Mouse (Mus musculus) testis, adult 2 months (tissue): ENCODE measurements around the gene Chd9. TPM values are rescaled to one million over a fixed set of nuclear protein-coding genes. Genes with fewer than 3 reads are reported as not detected.

Experiments used
- H3K27ac ChIP-seq: fragments of 200-500 bp; 2 replicates; pipeline ENCODE4 v1.5.1; 2012; ENCODE audit warnings: low read depth, low read length; ENCODE audit not compliant: control insufficient read depth, insufficient read depth
- H3K27me3 ChIP-seq: fragments of 200-500 bp; 2 replicates; pipeline ENCODE4 v1.6.1; 2012; ENCODE audit warnings: mild to moderate bottlenecking, low read length, moderate library complexity; ENCODE audit not compliant: control insufficient read depth, insufficient read depth
- H3K36me3 ChIP-seq: fragments of 200-500 bp; 2 replicates; pipeline ENCODE4 v1.6.1; 2012; ENCODE audit warnings: mild to moderate bottlenecking, low read length; ENCODE audit not compliant: control insufficient read depth, insufficient read depth
- H3K4me1 ChIP-seq: fragments of 200-500 bp; 2 replicates; pipeline ENCODE4 v1.6.1; 2012; ENCODE audit warnings: low read length; ENCODE audit not compliant: control insufficient read depth, insufficient read depth
- H3K4me3 ChIP-seq: fragments of 200-500 bp; 2 replicates; pipeline ENCODE4 v1.5.1; 2012; ENCODE audit warnings: low read depth, mild to moderate bottlenecking, low read length, moderate library complexity, mixed read lengths; ENCODE audit not compliant: control insufficient read depth
- CTCF ChIP-seq: fragments of 200-500 bp; IDR thresholded peaks from 2 replicates; pipeline ENCODE4 v1.5.1; 2012; ENCODE audit warnings: low read depth, mild to moderate bottlenecking, inconsistent platforms, low read length, moderate library complexity; ENCODE audit not compliant: control insufficient read depth, insufficient read depth, insufficient replicate concordance
- POLR2A ChIP-seq: fragments of 200-500 bp; IDR thresholded peaks from 2 replicates; pipeline ENCODE4 v1.6.1; 2012; ENCODE audit warnings: low read depth, mild to moderate bottlenecking, inconsistent platforms, low read length, moderate library complexity; ENCODE audit not compliant: control insufficient read depth
- polyA plus RNA-seq: library from polyadenylated mRNA; depleted of rRNA; stranded (reverse); fragments of >200 nt; gene quantifications from 2 replicates; pipeline ENCODE4 v1.2.3, GENCODE M21; 2012

The Chd9 gene
- polyA plus RNA-seq, 1 experiment, result 14.3 TPM

DNA sequence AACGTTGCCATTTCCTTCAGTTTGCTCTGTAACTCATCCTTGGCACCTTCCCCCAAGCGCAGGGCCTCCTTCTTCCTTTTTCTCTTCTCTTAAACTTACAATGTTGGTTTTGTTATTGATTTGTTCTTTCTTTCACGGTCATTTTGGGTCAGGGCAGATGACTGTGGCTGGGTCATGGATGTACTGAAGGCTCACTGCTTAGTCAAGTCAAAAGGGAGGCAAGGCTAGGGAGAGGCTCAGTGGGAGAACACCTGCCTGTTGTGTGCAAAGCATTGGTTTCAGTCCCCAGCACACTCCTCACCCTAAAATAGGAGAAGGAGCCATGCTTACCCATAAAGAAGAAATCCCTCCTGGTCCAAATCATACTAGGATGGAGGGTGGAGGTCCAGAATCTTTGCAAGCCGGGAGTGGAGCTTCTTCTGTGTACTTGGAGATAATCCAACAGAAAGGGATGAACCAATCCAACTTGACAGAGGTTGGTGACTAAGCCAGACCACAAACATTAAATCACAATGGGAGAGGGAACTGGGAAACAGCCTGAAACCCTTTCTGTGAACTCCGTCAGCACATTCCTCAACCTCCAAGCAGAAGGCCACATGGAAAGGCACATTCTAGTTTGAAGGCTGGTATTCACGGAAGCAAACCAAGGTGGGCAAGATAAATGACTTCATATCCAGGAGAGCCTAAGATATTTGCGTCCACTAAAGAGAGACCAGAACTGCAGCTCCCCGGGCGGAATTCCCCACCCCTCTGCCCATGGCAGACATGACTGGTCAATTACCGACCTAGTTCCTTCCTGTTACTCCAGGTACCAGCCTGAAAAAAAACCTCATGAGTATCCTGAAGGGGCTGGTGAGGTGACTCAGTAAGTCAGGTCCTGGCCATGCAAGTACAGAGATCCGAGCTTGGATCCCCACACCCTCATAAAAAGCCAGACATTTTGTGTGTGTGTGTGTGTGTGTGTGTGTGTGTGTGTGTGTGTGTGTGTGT is 11.9 kb downstream of the Chd9 start:
- Histone ChIP-seq H3K27ac (no peak overlapping the region; the same call in 1 of the 2 replicates), H3K4me3 (no peak overlapping the region)

DNA sequence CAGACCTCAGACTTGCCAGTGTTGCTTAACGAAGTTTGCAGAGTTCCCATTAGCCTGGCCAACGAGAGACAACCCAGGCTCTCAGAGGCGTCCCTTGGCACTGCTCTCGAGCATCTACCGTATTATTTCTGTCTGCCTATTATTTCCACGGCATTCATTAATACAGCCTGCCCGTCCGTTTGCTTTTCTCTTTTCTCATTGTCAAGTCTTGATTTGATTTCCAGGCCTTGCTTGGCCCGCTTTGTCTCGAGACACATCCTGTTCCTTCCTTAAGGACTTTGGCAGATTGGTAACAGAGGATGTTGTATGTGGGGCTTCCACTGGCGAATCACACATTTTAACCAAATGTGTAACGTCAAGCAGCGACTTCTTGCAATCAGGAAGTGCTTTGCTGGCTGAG is 13.2 kb downstream of the Chd9 start:
- no peak overlapping the region for H3K27ac ChIP-seq
- H3K4me1 ChIP-seq, result no peaks in the 10 kb centered on the region
- H3K4me3 ChIP-seq, result no peak overlapping the region
- H3K36me3 ChIP-seq, result no peaks in the 10 kb centered on the region
- no peaks in the 10 kb centered on the region for H3K27me3 ChIP-seq
- TF ChIP-seq POLR2A (no peak), CTCF (no peak)

More for the DNA sequence above, 11.9 kb downstream of the Chd9 start:
- no peak for TF ChIP-seq CTCF
- TF ChIP-seq POLR2A, result no peak
- H3K4me1 ChIP-seq, result no peaks in the 10 kb centered on the region
- no peaks in the 10 kb centered on the region for H3K36me3 ChIP-seq
- no peaks in the 10 kb centered on the region for H3K27me3 ChIP-seq

DNA sequence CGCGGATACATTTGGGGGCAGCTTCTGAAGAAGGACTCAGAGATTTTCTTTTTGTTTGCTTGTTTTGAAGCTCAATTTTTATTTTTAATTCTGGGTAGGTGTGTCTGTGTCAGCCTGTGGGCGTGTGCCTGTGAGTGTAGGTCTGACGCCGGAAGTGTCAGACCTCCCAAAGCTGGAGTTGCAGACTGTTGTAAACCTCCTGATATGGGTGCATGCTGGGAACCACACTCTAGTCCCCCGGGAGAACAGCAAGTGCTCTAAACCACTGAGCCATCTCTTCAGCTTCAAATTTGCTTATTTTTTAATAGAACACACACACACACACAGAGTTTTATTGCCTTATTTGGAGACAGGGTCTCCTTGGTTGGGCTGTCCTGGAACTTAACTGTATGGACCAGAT is 15.0 kb downstream of the Chd9 start:
- TF ChIP-seq CTCF (no peak), POLR2A (no peak)
- Histone ChIP-seq H3K36me3 (no peaks in the 10 kb centered on the region), H3K4me3 (no peak overlapping the region), H3K27ac (no peak overlapping the region), H3K27me3 (no peaks in the 10 kb centered on the region), H3K4me1 (no peaks in the 10 kb centered on the region)

DNA sequence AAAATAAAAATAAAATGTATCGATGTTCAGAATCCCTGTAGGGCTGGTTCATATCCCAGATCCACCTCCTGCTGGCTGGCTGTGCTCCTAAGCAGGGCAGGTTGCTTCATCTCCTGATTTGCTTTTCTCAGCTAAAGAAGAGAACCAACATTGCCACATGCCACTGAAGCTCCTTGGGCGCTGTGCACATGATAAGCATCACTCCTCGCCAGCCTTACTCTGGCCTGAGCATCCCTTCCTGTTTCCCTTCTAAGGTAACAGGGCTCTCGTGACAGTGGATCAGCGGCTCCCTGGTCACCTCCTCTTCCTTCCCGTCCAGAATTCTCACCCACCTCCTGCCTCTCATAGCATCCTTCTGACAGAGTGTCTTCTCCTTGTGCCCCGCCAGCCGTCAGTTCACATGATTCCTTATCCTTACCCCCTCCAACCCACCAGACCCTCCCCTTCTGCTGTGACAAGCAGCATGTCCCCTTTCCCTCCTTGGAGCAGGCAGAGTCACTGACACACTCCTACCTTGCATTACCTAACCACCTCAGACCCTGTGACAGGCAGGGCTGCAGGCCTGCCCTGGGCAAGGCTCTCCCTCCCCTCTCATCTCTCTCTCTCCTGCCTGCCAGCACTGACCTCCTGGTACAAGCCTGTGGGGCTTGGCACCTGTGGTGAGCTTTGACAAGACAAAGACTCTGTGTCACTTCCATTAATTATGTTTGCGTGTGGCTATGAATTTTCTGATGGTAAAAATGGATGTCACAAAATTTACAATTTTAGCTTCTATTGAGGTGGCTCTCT is 16.2 kb downstream of the Chd9 start:
- H3K27ac ChIP-seq, result no peak overlapping the region
- no peaks in the 10 kb centered on the region for H3K36me3 ChIP-seq
- H3K4me1 ChIP-seq, result no peaks in the 10 kb centered on the region; the same call in none of the 2 replicates
- no peak for TF ChIP-seq CTCF
- no peak for TF ChIP-seq POLR2A
- H3K27me3 ChIP-seq, result no peaks in the 10 kb centered on the region
- H3K4me3 ChIP-seq, result no peak overlapping the region

DNA sequence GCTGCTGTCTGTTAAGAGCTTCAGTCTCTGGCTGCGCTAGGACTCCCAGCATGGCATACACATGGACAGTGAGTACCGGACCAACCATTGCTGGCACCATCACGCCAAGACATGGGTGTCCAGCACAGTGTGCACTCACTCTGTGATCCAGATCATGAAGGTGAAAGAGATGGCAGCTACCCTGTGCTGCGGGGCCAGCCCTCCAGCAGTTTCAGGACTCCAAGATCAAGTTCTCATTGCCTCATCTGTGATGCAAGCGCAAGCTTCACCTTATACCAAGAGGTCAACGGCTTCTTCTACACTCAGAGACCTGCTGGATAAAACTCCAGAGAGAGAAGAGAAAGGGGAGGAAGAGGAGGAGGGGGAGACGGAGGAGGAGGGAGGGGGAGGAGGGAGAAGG is 19.8 kb downstream of the Chd9 start:
- H3K27me3 ChIP-seq, result no peaks in the 10 kb centered on the region
- no peak for TF ChIP-seq POLR2A
- TF ChIP-seq CTCF, result no peak

DNA sequence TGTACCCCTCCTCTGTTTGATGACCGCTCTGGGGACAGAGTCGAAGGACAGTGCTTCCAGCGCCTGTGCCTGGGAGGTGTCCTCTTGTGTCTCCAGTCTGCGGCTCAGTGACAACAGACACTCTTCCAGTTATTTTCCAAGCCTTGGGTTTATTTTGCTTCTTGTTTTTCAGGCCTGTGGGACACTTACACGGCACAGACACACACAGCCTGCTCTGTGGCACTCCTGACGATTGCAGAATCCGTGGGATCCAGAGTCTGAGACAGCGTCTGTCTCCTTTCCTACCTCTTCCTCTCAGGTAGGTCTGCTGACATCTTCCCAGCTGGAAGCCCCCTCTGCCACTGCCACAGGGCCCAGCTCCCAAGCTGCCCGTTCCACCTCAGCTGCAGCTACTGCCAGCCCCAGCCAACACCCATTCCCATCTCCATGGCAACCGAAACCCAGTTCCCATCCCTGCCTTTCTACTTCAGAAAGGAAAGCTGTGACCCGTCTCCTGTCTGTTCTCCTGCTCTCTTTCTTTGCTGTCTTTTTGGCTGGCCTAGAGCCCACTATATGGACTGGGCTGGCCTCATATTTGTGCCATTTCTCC is 21.4 kb downstream of the Chd9 start:
- peaks cover 4% of the 10 kb centered on the region for H3K4me1 ChIP-seq
- no peaks in the 10 kb centered on the region for H3K27me3 ChIP-seq
- TF ChIP-seq CTCF, result no peak
- no peak for TF ChIP-seq POLR2A
- no peak overlapping the region; the same call in 1 of the 2 replicates for H3K4me3 ChIP-seq
- no peaks in the 10 kb centered on the region for H3K36me3 ChIP-seq
- no peak overlapping the region for H3K27ac ChIP-seq

More for the DNA sequence above, 19.8 kb downstream of the Chd9 start:
- Histone ChIP-seq H3K36me3 (no peaks in the 10 kb centered on the region), H3K27ac (no peak overlapping the region), H3K4me1 (peaks cover 4% of the 10 kb centered on the region), H3K4me3 (peak overlapping the region; percentile 77)

DNA sequence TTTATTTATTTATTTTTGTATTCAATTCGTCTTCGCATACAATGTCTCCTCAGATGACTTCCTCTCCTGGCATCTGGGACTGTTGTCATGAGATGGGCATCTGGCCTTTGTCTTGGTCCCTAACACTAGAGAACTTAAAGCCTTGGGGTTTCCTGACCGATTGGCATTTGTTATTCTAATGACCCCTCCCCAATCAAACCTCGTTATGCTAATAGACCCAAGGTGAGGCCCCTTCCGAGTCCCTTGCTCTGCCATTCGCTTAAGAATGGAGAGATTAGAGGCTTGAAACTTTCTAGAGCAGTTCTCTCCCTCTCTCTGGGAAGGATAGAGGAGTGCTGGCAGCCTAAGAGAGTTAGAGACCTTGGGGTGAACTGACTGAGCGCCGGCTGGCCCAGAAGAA is 23.4 kb downstream of the Chd9 start:
- H3K4me3 ChIP-seq, result no peak overlapping the region
- H3K27me3 ChIP-seq, result no peaks in the 10 kb centered on the region
- TF ChIP-seq CTCF, result no peak
- no peak for TF ChIP-seq POLR2A
- no peaks in the 10 kb centered on the region for H3K36me3 ChIP-seq
- H3K27ac ChIP-seq, result no peak overlapping the region
- H3K4me1 ChIP-seq, result peaks cover 4% of the 10 kb centered on the region
